Mouse (Mus musculus) lung, adult 2 months (tissue): Measurements from ENCODE around the gene Sh3pxd2a.

Experiments used
- CTCF ChIP-seq: fragments of 200-500 bp; IDR thresholded peaks from 2 replicates; pipeline ENCODE4 v1.5.1; 2011; ENCODE audit warnings: mild to moderate bottlenecking, low read length, control low read depth; ENCODE audit not compliant: insufficient read depth
- POLR2A ChIP-seq: fragments of 200-500 bp; IDR thresholded peaks from 2 replicates; pipeline ENCODE4 v1.6.1; 2011; ENCODE audit warnings: low read depth, mild to moderate bottlenecking, control low read depth, low read length, borderline replicate concordance; ENCODE audit errors: extremely low read depth

DNA sequence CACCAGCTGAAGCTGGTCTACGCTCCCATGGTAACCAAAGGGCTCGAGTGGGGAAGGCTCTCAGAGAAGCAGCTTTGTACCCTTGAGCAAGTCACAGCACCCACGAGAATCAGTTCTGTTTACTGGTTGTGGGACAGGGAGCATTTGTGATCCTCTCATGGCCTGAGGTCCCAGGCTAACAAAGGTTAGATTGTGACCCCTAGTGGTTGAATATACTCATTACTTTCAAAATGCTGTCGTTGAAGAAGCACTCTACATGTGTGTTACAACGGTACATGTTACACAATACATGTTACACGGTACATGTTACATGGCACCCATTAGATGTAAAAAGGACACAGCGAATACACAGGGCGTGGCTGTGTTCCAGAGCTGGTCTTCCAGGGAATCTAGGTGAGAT lies 38.4 kb upstream of the Sh3pxd2a start:
- no peak for TF ChIP-seq POLR2A
- no peak for TF ChIP-seq CTCF
